Mouse (Mus musculus) heart, embryonic 14.5 days (tissue): ENCODE data around the gene Syne2. TPM values are rescaled to one million over a fixed set of nuclear protein-coding genes. Genes with fewer than 3 reads are reported as not detected.

Experiments used
- ATAC-seq: fragments of 200-750 bp; cut with Nextera tagmentation; 2 replicates; pipeline ENCODE4 v1.8.0; 2017; ENCODE audit warnings: low read depth, moderate TSS enrichment; ENCODE audit not compliant: insufficient number of reproducible peaks, insufficient read depth, low FRiP score
- H3K27ac ChIP-seq, 2 experiments: fragments of 200-500 bp in 1 of 2; fragments of 300-500 bp in 1 of 2; sonication (generic) in 1 of 2; replicated peaks in 1 of 2; 2 replicates each; pipeline ENCODE4 v1.5.1; 2012 to 2014; ENCODE audit warnings: low read depth in 2 of 2, low read length in 2 of 2, control low read depth in 1 of 2, mild to moderate bottlenecking in 1 of 2, mixed read lengths in 1 of 2; ENCODE audit not compliant: control insufficient read depth in 1 of 2, insufficient read depth in 1 of 2
- H3K27me3 ChIP-seq: fragments of 300-500 bp; sonication (generic); 2 replicates; pipeline ENCODE4 v1.6.1; 2014; ENCODE audit warnings: mild to moderate bottlenecking, low read length, control low read depth; ENCODE audit not compliant: control insufficient read depth, insufficient read depth
- H3K36me3 ChIP-seq: fragments of 300-500 bp; sonication (generic); 2 replicates; pipeline ENCODE4 v1.6.1; 2014; ENCODE audit warnings: mild to moderate bottlenecking, control low read depth, low read length, mixed read lengths; ENCODE audit not compliant: control insufficient read depth, insufficient read depth
- H3K4me1 ChIP-seq, 2 experiments: fragments of 200-500 bp in 1 of 2; fragments of 300-500 bp in 1 of 2; sonication (generic) in 1 of 2; 2 replicates each; pipeline ENCODE4 v1.6.1; 2012 to 2014; ENCODE audit warnings: low read length in 2 of 2, control low read depth in 1 of 2, mixed read lengths in 1 of 2; ENCODE audit not compliant: control insufficient read depth in 2 of 2, insufficient read depth in 2 of 2
- H3K4me2 ChIP-seq: fragments of 300-500 bp; sonication (generic); 2 replicates; pipeline ENCODE4 v1.6.1; 2014; ENCODE audit warnings: mild to moderate bottlenecking, low read length
- H3K4me3 ChIP-seq, 2 experiments: fragments of 200-500 bp in 1 of 2; fragments of 300-500 bp in 1 of 2; sonication (generic) in 1 of 2; 2 replicates each; pipeline ENCODE4 v1.5.1; 2012 to 2014; ENCODE audit warnings: low read length in 2 of 2, mild to moderate bottlenecking in 2 of 2, control low read depth in 1 of 2, low read depth in 1 of 2, moderate library complexity in 1 of 2; ENCODE audit not compliant: control insufficient read depth in 1 of 2, insufficient read depth in 1 of 2
- H3K9ac ChIP-seq: fragments of 300-500 bp; sonication (generic); 2 replicates; pipeline ENCODE4 v1.6.1; 2014; ENCODE audit warnings: mild to moderate bottlenecking, low read length
- H3K9me3 ChIP-seq: fragments of 300-500 bp; sonication (generic); 2 replicates; pipeline ENCODE4 v1.6.1; 2016; ENCODE audit warnings: low read length, control low read depth; ENCODE audit not compliant: control insufficient read depth
- WGBS: fragments of 180-500 bp; shearing (Covaris S2); extraction: QIAGEN DNeasy Blood & Tissue Kit; methylation state at CpG from one replicate; pipeline ENCODE4 v1.1.7; 2014; 5-methylcytosine and 5-hydroxymethylcytosine counted together
- polyA plus RNA-seq: library from polyadenylated mRNA; unstranded; fragments of >200 nt; fragmentation: Nextera tagmentation; extraction: Ambion mirVana; gene quantifications from 2 replicates; pipeline ENCODE4 v1.2.1, GENCODE M21; 2014

The Syne2 gene
- polyA plus RNA-seq, 1 experiment from 2014 or later: 55.9 TPM

DNA sequence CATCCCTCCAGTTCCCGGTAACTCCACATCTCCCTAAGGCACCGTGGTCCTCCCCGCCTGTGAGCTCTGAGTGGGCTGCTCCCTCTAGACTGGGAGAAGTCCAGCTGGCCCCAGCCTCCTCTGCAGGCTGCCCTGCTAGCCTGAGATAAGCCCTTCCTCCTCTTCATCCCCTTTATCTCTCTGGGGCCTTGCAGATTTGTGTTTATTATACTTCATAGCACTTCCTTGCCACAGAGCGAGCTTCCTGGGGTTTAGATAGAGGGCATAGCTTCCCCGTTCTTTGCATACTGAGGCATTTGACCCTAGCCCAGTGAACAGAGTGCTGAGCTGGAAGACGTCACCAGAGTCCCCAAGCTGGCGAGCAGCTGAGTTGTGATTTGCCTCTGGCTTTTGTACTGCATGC, 37.1 kb downstream of the Syne2 start:
- H3K9me3 ChIP-seq: no peaks in the 10 kb centered on the region
- 0 out of 2 replicates have a peak overlapping the region, but pooled peaks have one; percentile 22 for H3K9ac ChIP-seq
- ATAC-seq: peak; percentile 70
- H3K36me3 ChIP-seq: no peaks in the 10 kb centered on the region
- H3K4me2 ChIP-seq: peak overlapping the region; percentile 35
- no peak overlapping the region for H3K4me3 ChIP-seq
- H3K27ac ChIP-seq: peak overlapping the region; percentile 73 to 76
- peaks cover 19 to 41% of the 10 kb centered on the region in 2 experiments for H3K4me1 ChIP-seq
- H3K27me3 ChIP-seq: no peaks in the 10 kb centered on the region
- WGBS: 5% methylated on average over 7 of the region's 7 CpGs

GRCm38 (mm10) chr12:75855621-75856020, 37.7 kb downstream of the Syne2 start:
- Histone ChIP-seq H3K4me3 (no peak overlapping the region), H3K27me3 (no peaks in the 10 kb centered on the region), H3K4me1 (peaks cover 19 to 38% of the 10 kb centered on the region in 2 experiments), H3K36me3 (no peaks in the 10 kb centered on the region), H3K4me2 (peak overlapping the region; percentile 35), H3K9ac (no peak overlapping the region), H3K27ac (peak overlapping the region; percentile 73 to 76; a peak in 3 of 4 replicates), H3K9me3 (no peaks in the 10 kb centered on the region)
- WGBS: 70% methylated on average over 9 of the region's 9 CpGs
- ATAC-seq: no peak

DNA sequence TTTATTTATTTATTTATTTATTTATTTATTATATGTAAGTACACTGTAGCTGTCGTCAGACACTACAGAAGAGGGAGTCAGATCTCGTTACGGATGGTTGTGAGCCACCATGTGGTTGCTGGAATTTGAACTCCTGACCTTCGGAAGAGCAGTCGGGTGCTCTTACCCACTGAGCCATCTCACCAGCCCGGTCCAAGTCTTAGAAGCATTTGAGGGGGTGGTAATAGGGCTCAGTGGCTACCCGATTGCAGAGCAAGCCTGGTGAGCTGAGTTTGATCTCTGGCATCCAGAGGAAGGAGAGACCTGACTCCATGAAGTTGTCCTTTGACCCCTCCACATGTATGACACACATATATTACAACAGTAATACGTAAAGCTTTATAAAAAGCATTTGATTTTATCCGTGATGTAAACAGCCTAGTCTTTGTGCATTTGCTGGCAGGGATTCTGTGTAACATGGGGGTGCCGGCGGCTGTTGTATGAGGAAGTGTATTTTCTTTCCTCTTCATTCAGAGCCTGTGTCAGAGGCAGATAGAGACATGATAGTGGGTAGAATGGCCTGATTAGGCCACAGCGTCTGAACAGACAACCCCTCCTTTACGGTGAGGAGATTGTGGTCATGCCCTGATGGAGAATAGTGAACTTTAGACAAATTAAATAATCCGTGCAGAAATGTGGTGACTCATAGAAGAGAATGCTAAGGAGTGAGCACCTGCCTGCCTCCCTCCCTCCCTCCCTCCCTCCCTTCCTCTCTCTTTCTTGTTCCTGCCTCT, 38.3 kb downstream of the Syne2 start:
- H3K4me2 ChIP-seq: no peak overlapping the region
- H3K9me3 ChIP-seq: no peaks in the 10 kb centered on the region
- 54% methylated on average over 14 of the region's 14 CpGs for WGBS
- no peak for ATAC-seq
- peaks cover 19 to 38% of the 10 kb centered on the region in 2 experiments for H3K4me1 ChIP-seq
- no peak overlapping the region for H3K27ac ChIP-seq
- no peak overlapping the region for H3K9ac ChIP-seq
- no peak overlapping the region for H3K4me3 ChIP-seq
- H3K36me3 ChIP-seq: no peaks in the 10 kb centered on the region
- H3K27me3 ChIP-seq: no peaks in the 10 kb centered on the region

DNA sequence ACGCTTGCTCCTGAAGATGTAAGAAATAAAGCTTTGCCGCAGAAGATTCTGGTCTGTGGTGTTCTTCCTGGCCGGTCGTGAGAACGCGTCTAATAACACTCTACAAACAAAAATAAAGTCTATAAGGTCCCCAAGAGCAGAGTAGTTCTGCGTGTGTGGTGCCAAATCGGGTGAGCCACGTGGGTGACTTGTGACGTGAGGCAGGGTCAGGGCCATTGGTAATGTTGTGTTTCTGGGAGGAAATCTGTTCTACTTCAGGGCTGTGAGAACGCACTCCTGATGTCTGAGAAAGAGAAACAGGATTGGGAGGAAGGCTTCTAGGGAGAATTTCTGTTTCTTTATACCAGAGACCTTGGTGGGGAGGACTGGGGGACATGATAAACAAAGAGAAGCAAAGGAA, 42.0 kb downstream of the Syne2 start:
- no peaks in the 10 kb centered on the region for H3K9me3 ChIP-seq
- ATAC-seq: peak; percentile 76
- WGBS: 63% methylated on average over 10 of the region's 11 CpGs

DNA sequence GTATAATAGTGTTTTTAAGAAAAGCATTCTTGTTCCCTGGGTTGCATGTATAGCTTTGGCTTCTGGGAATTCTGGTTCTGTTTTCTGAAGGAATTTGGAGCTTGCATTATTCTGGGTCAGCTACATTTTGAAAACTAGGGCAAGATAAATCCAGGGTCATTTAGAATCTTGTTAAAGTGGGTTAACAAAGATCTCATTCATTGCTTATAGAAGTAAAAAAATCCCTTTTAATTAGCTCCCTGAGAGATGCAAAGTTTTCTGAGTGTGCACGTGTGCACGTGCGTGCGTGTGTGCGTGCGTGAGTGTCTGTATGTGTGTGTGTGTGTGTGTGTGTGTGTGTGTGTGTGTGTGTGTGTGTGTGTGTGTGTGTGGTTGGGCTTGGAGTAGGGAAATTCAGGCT, 42.9 kb downstream of the Syne2 start:
- Histone ChIP-seq H3K27me3 (no peaks in the 10 kb centered on the region), H3K4me3 (no peak overlapping the region), H3K36me3 (no peaks in the 10 kb centered on the region), H3K4me2 (no peak overlapping the region), H3K9me3 (no peaks in the 10 kb centered on the region), H3K4me1 (peaks cover 5% of the 10 kb centered on the region in 2 experiments), H3K9ac (no peak overlapping the region), H3K27ac (no peak overlapping the region)
- ATAC-seq: no peak
- 88% methylated on average over 6 of the region's 6 CpGs for WGBS

More for the DNA sequence above, 42.0 kb downstream of the Syne2 start:
- Histone ChIP-seq H3K4me3 (no peak overlapping the region), H3K36me3 (no peaks in the 10 kb centered on the region), H3K4me1 (peaks cover 10 to 15% of the 10 kb centered on the region in 2 experiments), H3K9ac (no peak overlapping the region), H3K27ac (peak overlapping the region; percentile 12 to 45; a peak in 2 of 4 replicates), H3K27me3 (no peaks in the 10 kb centered on the region), H3K4me2 (no peak overlapping the region)

- H3K9ac ChIP-seq: no peak overlapping the region
- ATAC-seq: no peak
- H3K4me2 ChIP-seq: no peak overlapping the region
- H3K9me3 ChIP-seq: no peaks in the 10 kb centered on the region
- H3K36me3 ChIP-seq: no peaks in the 10 kb centered on the region
- H3K27me3 ChIP-seq: no peaks in the 10 kb centered on the region
- H3K4me3 ChIP-seq: no peak overlapping the region
- 89% methylated on average over 2 of the region's 2 CpGs for WGBS
- no peak overlapping the region for H3K27ac ChIP-seq
- peaks cover 19 to 37% of the 10 kb centered on the region in 2 experiments for H3K4me1 ChIP-seq
These were observed 47.2 kb downstream of the Syne2 start for GRCm38 (mm10) chr12:75865166-75865565.

DNA sequence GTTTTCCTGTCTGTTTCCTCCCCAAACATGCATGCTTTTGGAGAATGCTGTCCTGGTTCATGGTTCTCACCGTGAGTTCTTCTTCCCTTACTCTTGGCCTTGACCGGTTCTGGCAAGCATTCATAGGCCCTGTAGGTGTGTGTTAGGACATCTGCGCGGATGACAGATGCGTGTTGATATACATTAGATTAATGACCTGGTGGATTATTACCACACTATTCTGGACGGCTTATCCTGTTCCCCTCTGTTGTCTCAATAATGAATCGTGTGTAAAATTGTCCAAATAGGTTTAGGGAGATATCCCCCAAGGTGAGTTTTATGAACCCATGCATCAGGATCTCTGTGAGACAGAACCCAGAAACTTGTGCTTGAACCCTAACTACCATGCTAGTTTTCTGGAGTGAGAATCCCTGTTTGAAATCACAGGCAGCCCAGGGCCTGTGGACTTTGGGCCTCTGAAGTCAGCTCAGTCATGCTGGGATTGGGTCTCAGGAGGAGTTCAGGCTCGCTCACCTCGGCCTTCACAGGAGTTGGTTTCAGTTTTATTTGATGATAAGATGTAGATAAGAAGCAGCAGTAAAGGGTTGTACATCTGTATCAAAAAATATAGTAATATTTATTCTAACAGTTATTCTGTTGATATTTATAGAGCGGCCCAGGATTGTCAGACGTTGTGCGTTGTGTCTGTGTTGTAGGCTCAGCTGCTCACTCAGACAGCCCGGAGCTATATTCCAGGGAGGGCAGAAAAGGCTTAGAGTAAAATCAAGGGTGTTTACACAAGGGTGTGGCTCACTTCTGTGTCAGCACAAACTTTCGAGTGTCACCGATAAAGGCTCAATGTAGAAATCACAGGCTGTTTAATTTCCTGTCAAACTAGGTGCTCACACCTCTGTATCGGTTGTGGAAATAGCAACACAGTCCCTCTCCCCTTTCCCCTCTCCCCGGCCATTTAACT, 48.8 kb downstream of the Syne2 start:
- no peaks in the 10 kb centered on the region for H3K9me3 ChIP-seq
- H3K27me3 ChIP-seq: no peaks in the 10 kb centered on the region
- no peak overlapping the region for H3K4me2 ChIP-seq
- no peaks in the 10 kb centered on the region for H3K36me3 ChIP-seq
- H3K9ac ChIP-seq: no peak overlapping the region; the same call in 1 of the 2 replicates
- WGBS: 53% methylated on average over 17 of the region's 17 CpGs
- no peak overlapping the region for H3K4me3 ChIP-seq
- 0 out of 4 replicates have a peak overlapping the region, but pooled peaks of 1 of the 2 experiments have one; percentile 20 for H3K27ac ChIP-seq
- peaks cover 19 to 40% of the 10 kb centered on the region in 2 experiments for H3K4me1 ChIP-seq
- ATAC-seq: no peak
